Mouse (Mus musculus) CH12.LX (cell line): ENCODE measurements around the gene Krt87. TPM values are rescaled to one million over a fixed set of nuclear protein-coding genes. Genes with fewer than 3 reads are reported as not detected.
A peak's percentile ranks its signal among the peaks of the same experiment; 100 is the strongest.

Experiments
- DNase-seq: peaks from one replicate; pipeline ENCODE4 v3.0.0-alpha.2; 2013; ENCODE audit errors: extremely low read depth
- H3K27ac ChIP-seq: 2 replicates; pipeline ENCODE4 v1.5.1; 2012; ENCODE audit warnings: low read depth, mild to moderate bottlenecking, control low read depth, moderate library complexity; ENCODE audit not compliant: insufficient read depth
- H3K27me3 ChIP-seq: replicated peaks from 2 replicates; pipeline ENCODE3; 2012; ENCODE audit warnings: inconsistent platforms
- H3K36me3 ChIP-seq, 2 experiments: replicated peaks in 1 of 2; 2 replicates each; pipeline versions ENCODE3 to v1.6.1; 2012; ENCODE audit warnings: inconsistent platforms in 1 of 2, low read length in 1 of 2, mild to moderate bottlenecking in 1 of 2, mixed read lengths in 1 of 2, moderate library complexity in 1 of 2; ENCODE audit not compliant: control insufficient read depth in 1 of 2, insufficient read depth in 1 of 2
- H3K4me1 ChIP-seq, 2 experiments: 2 replicates each; pipeline ENCODE4 v1.6.1; 2012; ENCODE audit warnings: inconsistent platforms in 1 of 2, moderate library complexity in 1 of 2; ENCODE audit not compliant: insufficient read depth in 2 of 2, control insufficient read depth in 1 of 2
- H3K4me2 ChIP-seq: 2 replicates; pipeline ENCODE4 v1.6.1; 2012; ENCODE audit warnings: low read depth, mild to moderate bottlenecking, control low read depth; ENCODE audit not compliant: poor library complexity, insufficient read depth, severe bottlenecking
- H3K4me3 ChIP-seq, 3 experiments: fragments of 150-350 bp in 1 of 3; sonication (generic) in 1 of 3; replicated peaks in 1 of 3; 2 replicates each; pipeline versions ENCODE3 to v1.5.1; 2011 to 2012; ENCODE audit warnings: low read depth in 2 of 3, low read length in 2 of 3, mild to moderate bottlenecking in 2 of 3, moderate library complexity in 2 of 3, control low read depth in 1 of 3, improper control_type of control experiment in 1 of 3, inconsistent platforms in 1 of 3, mixed read lengths in 1 of 3; ENCODE audit not compliant: poor library complexity in 1 of 3
- H3K79me2 ChIP-seq: replicated peaks from 2 replicates; pipeline ENCODE4 v1.6.1; 2012; ENCODE audit warnings: mild to moderate bottlenecking, moderate library complexity; ENCODE audit not compliant: control insufficient read depth, poor library complexity, insufficient read depth, severe bottlenecking; ENCODE audit errors: extremely low read depth
- H3K9ac ChIP-seq: 2 replicates; pipeline ENCODE4 v1.6.1; 2012; ENCODE audit warnings: low read depth, mild to moderate bottlenecking, control low read depth, moderate library complexity; ENCODE audit not compliant: insufficient read depth
- H3K9me3 ChIP-seq: replicated peaks from 2 replicates; pipeline ENCODE3; 2012; ENCODE audit warnings: low read length, inconsistent platforms, mixed read lengths
- CHD1 ChIP-seq: IDR thresholded peaks from 2 replicates; pipeline ENCODE4 v1.6.1; 2012; ENCODE audit warnings: low read depth, low read length, improper control_type of control experiment, inconsistent platforms
- CHD2 ChIP-seq: IDR thresholded peaks from 2 replicates; pipeline ENCODE4 v1.6.1; 2011; ENCODE audit warnings: low read length, improper control_type of control experiment
- CTCF ChIP-seq, 2 experiments: IDR thresholded peaks in 1 of 2; conservative IDR thresholded peaks in 1 of 2; 2 replicates each; pipeline ENCODE4 v1.5.1; 2011 to 2012; ENCODE audit warnings: low read depth in 2 of 2, low read length in 2 of 2, improper control_type of control experiment in 1 of 2, inconsistent platforms in 1 of 2, mild to moderate bottlenecking in 1 of 2, moderate library complexity in 1 of 2
- E2F4 ChIP-seq: IDR thresholded peaks from 2 replicates; pipeline ENCODE4 v1.6.1; 2011; ENCODE audit warnings: low read depth, low read length, improper control_type of control experiment; ENCODE audit not compliant: insufficient replicate concordance
- ETS1 ChIP-seq: conservative IDR thresholded peaks from 2 replicates; pipeline ENCODE4 v1.6.1; 2012; ENCODE audit warnings: low read depth, mild to moderate bottlenecking, inconsistent platforms, low read length, improper control_type of control experiment, moderate library complexity
- GABPA ChIP-seq: IDR thresholded peaks from 2 replicates; pipeline ENCODE4 v1.6.1; 2012; ENCODE audit warnings: low read depth, low read length, improper control_type of control experiment, inconsistent platforms; ENCODE audit not compliant: insufficient replicate concordance
- JUN ChIP-seq: IDR thresholded peaks from 2 replicates; pipeline ENCODE4 v1.6.1; 2011; ENCODE audit warnings: low read depth, mild to moderate bottlenecking, low read length, improper control_type of control experiment, moderate library complexity; ENCODE audit not compliant: insufficient read depth
- JUND ChIP-seq: conservative IDR thresholded peaks from 2 replicates; pipeline ENCODE4 v1.6.1; 2011; ENCODE audit warnings: low read depth, low read length, improper control_type of control experiment
- MAX ChIP-seq: IDR thresholded peaks from 2 replicates; pipeline ENCODE4 v1.6.1; 2011; ENCODE audit warnings: low read length, improper control_type of control experiment
- MAZ ChIP-seq: IDR thresholded peaks from 2 replicates; pipeline ENCODE4 v1.6.1; 2012; ENCODE audit warnings: low read depth, mild to moderate bottlenecking, inconsistent platforms, low read length, improper control_type of control experiment, moderate library complexity
- NRF1 ChIP-seq: IDR thresholded peaks from 2 replicates; pipeline ENCODE4 v1.6.1; 2014; ENCODE audit warnings: low read depth, mild to moderate bottlenecking, inconsistent platforms, low read length, improper control_type of control experiment, moderate library complexity
- PAX5 ChIP-seq: IDR thresholded peaks from 2 replicates; pipeline ENCODE4 v1.6.1; 2012; ENCODE audit warnings: low read length, inconsistent platforms, mixed read lengths
- POLR2A ChIP-seq: IDR thresholded peaks from 2 replicates; pipeline ENCODE4 v1.6.1; 2011; ENCODE audit warnings: low read depth, mild to moderate bottlenecking, improper control_type of control experiment, low read length
- POLR2AphosphoS2 ChIP-seq: IDR thresholded peaks from 2 replicates; pipeline ENCODE4 v1.6.1; 2011; ENCODE audit warnings: low read depth, low read length, improper control_type of control experiment
- RAD21 ChIP-seq: IDR thresholded peaks from 2 replicates; pipeline ENCODE4 v1.6.1; 2011; ENCODE audit warnings: low read depth, mild to moderate bottlenecking, low read length, improper control_type of control experiment, moderate library complexity
- RCOR1 ChIP-seq: conservative IDR thresholded peaks from 2 replicates; pipeline ENCODE4 v1.6.1; 2012; ENCODE audit warnings: low read depth, mild to moderate bottlenecking, inconsistent platforms, low read length, improper control_type of control experiment
- SIN3A ChIP-seq: IDR thresholded peaks from 2 replicates; pipeline ENCODE4 v1.6.1; 2012; ENCODE audit warnings: low read length, improper control_type of control experiment, inconsistent platforms
- SMC3 ChIP-seq: IDR thresholded peaks from 2 replicates; pipeline ENCODE4 v1.6.1; 2011; ENCODE audit warnings: low read depth, low read length, improper control_type of control experiment
- TBP ChIP-seq: conservative IDR thresholded peaks from 2 replicates; pipeline ENCODE4 v1.6.1; 2011; ENCODE audit warnings: low read depth, low read length, improper control_type of control experiment
- TCF12 ChIP-seq: IDR thresholded peaks from 2 replicates; pipeline ENCODE4 v1.6.1; 2014; ENCODE audit warnings: low read depth, mild to moderate bottlenecking, inconsistent platforms, low read length, improper control_type of control experiment
- USF2 ChIP-seq: conservative IDR thresholded peaks from 2 replicates; pipeline ENCODE4 v1.6.1; 2011; ENCODE audit warnings: low read depth, low read length, improper control_type of control experiment
- ZKSCAN1 ChIP-seq: IDR thresholded peaks from 2 replicates; pipeline ENCODE4 v1.6.1; 2012; ENCODE audit warnings: low read depth, inconsistent platforms, low read length, improper control_type of control experiment, borderline replicate concordance
- ZMIZ1 ChIP-seq: IDR thresholded peaks from 2 replicates; pipeline ENCODE4 v1.6.1; 2012; ENCODE audit warnings: low read depth, mild to moderate bottlenecking, inconsistent platforms, low read length, improper control_type of control experiment
- dilution Hi-C: fragments of 300-500 bp; cut with MboI; formaldehyde crosslinking; loops from 2 replicates; pipeline ENCODE4 v1.14.3; 2020; ENCODE audit warnings: low sequenced_read_pairs; ENCODE audit not compliant: extremely low pct_unique_long_range_greater_than_20kb, extremely low pct_ligation_motif_present
- in situ Hi-C: fragments of 300-500 bp; cut with MboI; formaldehyde crosslinking; loops from 3 replicates; pipeline ENCODE4 v1.14.3; 2019; ENCODE audit warnings: low sequenced_read_pairs, low pct_ligation_motif_present, low pct_unique_long_range_greater_than_20kb, mixed read lengths
- polyA plus RNA-seq: library from polyadenylated mRNA; unstranded; fragments of >175 nt; gene quantifications from 2 replicates; pipeline ENCODE4 v1.2.1, GENCODE M21; 2012; ENCODE audit warnings: low read depth; ENCODE audit not compliant: insufficient read length
- total RNA-seq, 2 experiments: library from RNA; depleted of rRNA; stranded (reverse); fragments of 300-350 nt in 1 of 2; fragments of >200 nt in 1 of 2; gene quantifications; 2 replicates each; pipeline ENCODE4 v1.2.3; 2012 to 2014

Krt87 gene
- total and polyA plus RNA-seq, 3 experiments, result 0.08 to 0.16 TPM; not detected in 1

DNA sequence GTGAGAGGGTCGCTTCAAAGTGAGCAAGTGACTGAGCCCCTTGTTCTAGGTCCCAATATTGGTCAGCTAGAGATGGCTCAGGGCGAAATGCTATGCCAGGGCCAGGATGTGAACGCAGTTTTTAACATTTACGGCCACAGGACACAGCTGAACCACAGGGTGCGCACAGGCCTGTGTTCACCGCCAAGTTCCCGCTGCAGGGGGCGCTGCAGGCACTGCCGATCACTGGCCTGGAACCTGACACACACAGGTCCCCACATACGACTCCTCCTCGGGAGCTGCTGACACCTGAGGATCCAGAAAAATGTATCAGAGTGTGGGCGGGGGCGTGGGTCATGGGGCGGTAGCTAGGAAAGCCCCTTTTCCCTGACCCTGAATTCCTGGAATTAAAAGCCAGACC is 20.7 kb upstream of the Krt87 start:
- H3K27ac ChIP-seq, result no peak overlapping the region
- in situ Hi-C loops, result loop anchor here (10.0 kb wide), 1 partner anchor 114 kb away; no protein-coding TSS in a partner anchor
- peaks cover 17% of the 10 kb centered on the region for H3K9me3 ChIP-seq
- dilution Hi-C loops, result no loop called here
- H3K36me3 ChIP-seq, result no peaks in the 10 kb centered on the region
- no peak overlapping the region for H3K4me3 ChIP-seq
- H3K79me2 ChIP-seq, result no peaks in the 10 kb centered on the region
- H3K27me3 ChIP-seq, result peaks cover 69% of the 10 kb centered on the region
- H3K4me2 ChIP-seq, result no peak overlapping the region
- H3K4me1 ChIP-seq, result no peaks in the 10 kb centered on the region
- no peak overlapping the region for H3K9ac ChIP-seq
- DNase-seq, result no peak
- TF ChIP-seq ZKSCAN1 (no peak), ZMIZ1 (no peak), JUND (no peak), JUN (no peak), NRF1 (no peak), CHD2 (no peak), CTCF (conservative IDR thresholded peaks at IDR 0.05 in 1 of 2, IDR thresholded peaks at IDR 0.05 in 1 of 2; ENCODE audit: low read depth in 2 of 2, low read length in 2 of 2) (peak in 1 of 2 experiments; percentile 50; a peak in 2 of 4 replicates), RCOR1 (no peak), USF2 (no peak), SMC3 (0 out of 2 replicates have a peak, but pooled peaks have one; percentile 11), TCF12 (no peak), TBP (no peak), POLR2A (no peak), MAX (no peak), RAD21 (no peak; the same call in 1 of the 2 replicates)

GRCm38 (mm10) chr15:101458361-101458930 is 19.8 kb upstream of the Krt87 start:
- H3K27me3 ChIP-seq, result peaks cover 69% of the 10 kb centered on the region
- dilution Hi-C loops (no loop called here), in situ Hi-C loops (loop anchor here (10.0 kb wide), 1 partner anchor 114 kb away; no protein-coding TSS in a partner anchor)
- H3K4me1 ChIP-seq, result no peaks in the 10 kb centered on the region
- DNase-seq, result no peak
- TF ChIP-seq ETS1, result no peak
- TF ChIP-seq CHD1, result no peak
- no peak for TF ChIP-seq E2F4
- no peak for TF ChIP-seq POLR2A
- TF ChIP-seq RCOR1, result no peak
- no peak for TF ChIP-seq SIN3A
- TF ChIP-seq POLR2AphosphoS2, result no peak
- no peak for TF ChIP-seq ZMIZ1
- no peak for TF ChIP-seq MAZ
- TF ChIP-seq CTCF (conservative IDR thresholded peaks at IDR 0.05 in 1 of 2, IDR thresholded peaks at IDR 0.05 in 1 of 2; ENCODE audit: low read depth in 2 of 2, low read length in 2 of 2), result no peak
- TF ChIP-seq GABPA, result no peak
- no peak for TF ChIP-seq PAX5
- H3K36me3 ChIP-seq, result no peaks in the 10 kb centered on the region
- peaks cover 17% of the 10 kb centered on the region for H3K9me3 ChIP-seq
- H3K4me3 ChIP-seq, result no peak overlapping the region
- no peak overlapping the region for H3K27ac ChIP-seq
- H3K4me2 ChIP-seq, result no peak overlapping the region
- H3K9ac ChIP-seq, result no peak overlapping the region
- no peaks in the 10 kb centered on the region for H3K79me2 ChIP-seq
